Mouse (Mus musculus) lung, postnatal 36 days (tissue): ENCODE results near the gene Hipk4.
A peak's percentile ranks its signal among the peaks of the same experiment; 100 is the strongest.

ENCODE experiments used
- DNase-seq: peaks from one replicate; pipeline ENCODE4 v3.0.0; 2022; ENCODE audit warnings: mixed read lengths

The Hipk4 gene

GRCm38 (mm10) chr7:27522967-27523366 is at the start of gene Hipk4:
Gene Hipk4, plus strand, starts transcription at chr7:27523267.
- DNase-seq: no peak

- DNase-seq: no peak
These were observed 49.1 kb upstream of the Hipk4 start for GRCm38 (mm10) chr7:27473835-27474489.

DNA sequence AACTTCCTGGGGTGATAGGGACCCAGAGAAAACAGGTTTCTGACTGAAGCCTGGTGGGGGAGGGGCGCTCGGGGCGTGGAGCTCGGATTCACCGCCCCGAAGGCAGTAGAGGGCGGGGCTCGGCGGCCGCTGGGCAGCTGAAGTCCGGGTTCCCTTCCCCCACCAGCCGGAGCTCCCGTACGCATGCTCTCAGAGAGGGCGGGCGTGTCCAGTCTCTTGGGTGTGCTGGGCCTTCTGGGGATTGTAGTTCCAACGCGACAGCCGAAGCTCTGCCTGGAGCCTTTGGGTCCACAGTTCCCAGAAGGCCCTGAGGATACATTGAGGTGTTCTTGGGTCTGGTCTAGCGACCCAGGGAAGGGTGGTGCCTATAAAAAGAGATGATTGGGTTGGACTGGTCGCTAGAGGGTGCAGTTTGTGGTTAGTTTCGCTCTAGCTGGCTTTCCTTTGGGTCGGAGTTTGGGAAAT is 48.5 kb upstream of the Hipk4 start:
- DNase-seq: peak; percentile 100

DNA sequence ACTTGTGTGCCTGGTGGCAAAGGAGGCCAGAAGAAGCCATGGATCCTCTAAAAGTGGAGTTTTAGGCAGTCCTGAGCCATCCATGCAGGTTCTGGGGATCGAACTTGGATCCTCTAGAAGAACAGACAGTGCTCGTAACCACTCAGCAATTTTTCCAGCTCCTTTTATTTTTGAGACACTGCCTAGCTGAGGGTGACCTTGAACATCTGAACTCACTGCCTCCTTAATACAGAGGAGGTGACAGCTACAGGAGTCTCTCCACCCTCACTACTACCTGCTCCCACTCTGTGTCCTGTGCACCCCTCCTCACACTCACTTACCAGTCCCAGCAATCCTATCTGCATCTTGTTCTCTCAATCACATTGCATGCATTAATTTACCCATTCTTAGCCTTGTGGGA is 47.5 kb upstream of the Hipk4 start:
- no peak for DNase-seq

DNA sequence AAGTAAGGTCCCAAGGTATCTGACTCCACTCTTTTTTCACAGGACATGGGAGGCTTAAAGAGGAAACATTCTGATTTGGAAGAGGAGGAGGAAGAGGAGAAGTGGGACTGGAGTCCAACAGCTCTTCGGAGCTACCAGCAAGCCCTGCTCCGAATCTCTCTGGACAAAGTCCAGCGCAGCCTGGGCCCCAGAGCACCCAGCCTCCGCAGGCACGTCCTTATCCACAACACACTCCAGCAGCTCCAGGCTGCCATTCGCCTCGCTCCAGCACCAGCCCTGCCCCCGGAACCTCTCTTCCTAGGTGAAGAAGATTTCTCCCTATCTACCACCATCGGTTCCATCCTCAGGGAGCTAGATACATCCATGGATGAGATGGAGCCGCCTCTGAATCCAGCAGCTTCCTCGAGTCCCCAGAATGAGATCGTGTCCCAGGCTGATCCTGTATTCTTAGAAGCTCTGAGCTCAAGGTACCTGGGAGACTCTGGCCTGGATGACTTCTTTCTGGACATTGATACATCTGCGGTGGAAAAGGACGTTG is 46.9 kb upstream of the Hipk4 start:
- no peak for DNase-seq

- no peak for DNase-seq
These were observed 44.5 kb upstream of the Hipk4 start for GRCm38 (mm10) chr7:27478561-27478960.

DNA sequence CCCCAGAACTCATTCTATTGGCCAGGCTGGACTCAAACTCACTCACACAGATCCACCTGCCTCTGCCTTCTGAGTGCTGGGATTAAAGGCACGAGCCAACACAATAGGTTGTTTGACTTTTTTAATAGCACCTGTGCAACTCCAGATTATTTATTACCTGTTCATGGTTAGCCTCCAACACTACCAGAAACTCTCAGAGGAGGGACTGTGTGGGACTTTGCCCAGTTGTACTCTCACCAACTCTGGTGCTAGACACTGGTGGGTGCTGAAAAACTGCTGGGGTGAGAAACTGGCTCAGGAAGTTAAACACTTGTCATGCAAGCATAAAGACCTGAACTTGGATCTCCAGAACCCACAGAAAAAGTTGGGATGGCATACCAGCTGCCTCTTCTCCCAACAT is 43.3 kb upstream of the Hipk4 start:
- DNase-seq: no peak

DNA sequence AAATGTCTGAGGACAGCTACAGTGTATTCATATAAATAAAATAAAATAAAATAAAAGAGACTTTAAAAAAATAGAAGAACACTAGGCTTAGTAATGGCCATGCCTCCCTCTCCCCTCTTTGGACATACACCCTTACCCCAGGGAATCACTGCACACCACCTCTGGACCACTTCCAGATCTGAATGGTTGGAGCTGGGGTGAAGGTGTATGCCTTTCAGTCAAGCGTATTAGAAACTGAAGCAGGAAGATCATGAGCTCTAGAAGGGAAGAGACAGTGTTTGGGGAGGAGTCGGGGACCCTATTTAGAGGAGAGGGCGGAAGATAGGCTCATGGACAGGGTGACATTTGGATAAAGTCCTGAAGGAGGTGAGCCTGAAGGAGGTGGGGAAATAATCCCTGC is 42.6 kb upstream of the Hipk4 start:
- DNase-seq: no peak

DNA sequence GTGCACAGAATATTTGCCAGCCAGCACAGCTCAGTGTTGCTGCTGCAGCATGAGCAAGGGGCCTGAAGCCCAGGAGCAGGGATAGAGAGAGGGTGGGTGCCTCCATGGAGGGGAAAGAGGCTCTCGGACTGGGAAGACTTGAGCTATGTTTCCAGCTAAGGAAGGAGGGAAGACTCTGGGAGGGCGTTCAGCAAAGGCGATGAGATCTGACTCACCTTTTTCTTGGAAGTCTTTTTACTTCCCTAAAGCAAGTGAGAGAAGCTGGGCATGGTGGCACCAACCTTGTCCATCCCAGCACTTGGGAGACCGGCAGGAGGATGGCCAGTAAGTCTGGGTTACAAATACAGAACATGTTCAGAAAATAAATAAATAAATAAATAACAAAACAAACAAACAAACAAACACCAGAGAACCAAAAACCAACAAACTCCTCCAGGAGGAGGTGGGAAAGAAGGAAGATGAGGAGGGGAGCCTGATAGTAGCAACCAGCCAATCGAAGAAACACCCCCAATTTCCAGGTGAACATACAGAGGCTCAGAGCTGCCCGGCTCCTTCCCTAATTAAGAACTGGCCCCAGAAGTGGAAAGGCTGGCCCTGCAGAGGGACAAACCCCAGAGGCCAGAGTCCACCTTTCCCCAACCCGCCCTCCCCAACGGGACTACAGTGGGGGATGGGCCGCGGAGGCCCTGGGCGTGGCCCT is 42.0 kb upstream of the Hipk4 start:
- DNase-seq: no peak

GRCm38 (mm10) chr7:27481627-27481969 is 41.5 kb upstream of the Hipk4 start:
- peak; percentile 92 for DNase-seq

DNA sequence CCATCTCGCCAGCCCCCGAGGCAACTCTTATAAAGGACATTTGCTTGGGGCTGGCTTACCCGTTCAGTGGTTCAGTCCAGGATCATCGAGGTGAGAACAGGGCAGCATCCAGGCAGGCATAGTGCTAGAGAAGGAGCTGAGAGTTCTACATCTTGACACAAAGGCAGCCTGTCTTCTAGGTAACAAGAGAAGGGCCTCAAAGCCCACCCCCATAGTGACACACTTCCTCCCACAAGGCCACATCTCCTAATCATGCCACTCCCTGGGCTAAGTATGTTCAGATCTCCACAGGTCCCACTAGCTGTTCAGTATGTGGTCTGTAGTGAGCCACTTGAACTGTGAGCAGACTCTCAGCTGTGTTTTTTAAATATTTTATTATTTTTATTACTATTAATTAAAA is 39.2 kb upstream of the Hipk4 start:
- no peak for DNase-seq

- peak; percentile 68 for DNase-seq
These were observed 36.8 kb upstream of the Hipk4 start for GRCm38 (mm10) chr7:27486102-27486769.

DNA sequence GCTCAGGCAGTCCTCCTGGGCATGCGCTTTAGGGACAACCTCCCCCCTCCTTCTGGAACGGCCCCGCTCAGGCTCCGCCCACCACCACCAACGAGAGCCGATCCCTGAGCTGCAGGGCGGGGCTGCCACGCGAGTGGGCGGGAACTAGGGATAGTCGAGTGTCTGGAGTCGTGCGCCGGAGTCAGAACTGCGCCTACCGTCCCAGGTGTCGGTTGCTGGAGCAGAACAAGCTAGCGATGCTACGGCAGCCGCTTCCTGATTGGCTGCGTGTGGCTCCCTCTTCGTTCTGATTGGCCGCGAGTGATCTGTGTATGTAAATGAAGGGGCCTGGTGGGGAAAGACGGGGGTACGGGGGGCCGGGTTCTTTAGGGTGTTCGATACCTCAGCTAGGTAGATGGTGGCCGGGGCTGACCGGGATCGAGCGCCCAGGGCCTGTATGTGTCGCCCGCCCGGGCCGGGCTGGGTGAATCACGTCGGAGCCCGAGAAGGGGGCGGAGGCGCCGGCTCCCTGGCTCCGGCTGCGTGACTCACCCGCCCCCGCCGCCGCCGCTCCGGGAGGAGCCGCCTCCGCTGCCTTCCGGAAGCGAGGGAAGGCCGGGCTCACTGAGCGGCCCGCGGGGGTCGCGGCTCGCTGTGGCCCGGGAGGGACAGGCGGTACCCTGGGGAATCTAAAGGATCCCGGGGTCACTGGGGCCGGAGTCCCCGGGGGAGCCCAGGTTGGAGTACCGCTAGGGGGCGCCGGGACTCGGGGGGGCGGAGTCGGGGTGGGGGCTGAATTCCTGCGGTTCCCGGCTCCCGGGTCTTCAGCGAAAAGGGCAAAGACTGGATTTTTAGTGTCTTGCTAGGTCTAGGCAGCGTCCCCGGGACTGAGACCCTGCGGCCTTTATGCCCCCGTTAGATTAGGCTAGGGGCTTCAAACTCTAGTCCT is 36.0 kb upstream of the Hipk4 start, which contains the start of gene Sertad1:
Sertad1 (plus strand) TSS at position 141 of the 928 bp plus-strand sequence.
- peak; percentile 100 for DNase-seq

- DNase-seq: peak; percentile 87
These were observed 35.3 kb upstream of the Hipk4 start for GRCm38 (mm10) chr7:27487740-27488268.

DNA sequence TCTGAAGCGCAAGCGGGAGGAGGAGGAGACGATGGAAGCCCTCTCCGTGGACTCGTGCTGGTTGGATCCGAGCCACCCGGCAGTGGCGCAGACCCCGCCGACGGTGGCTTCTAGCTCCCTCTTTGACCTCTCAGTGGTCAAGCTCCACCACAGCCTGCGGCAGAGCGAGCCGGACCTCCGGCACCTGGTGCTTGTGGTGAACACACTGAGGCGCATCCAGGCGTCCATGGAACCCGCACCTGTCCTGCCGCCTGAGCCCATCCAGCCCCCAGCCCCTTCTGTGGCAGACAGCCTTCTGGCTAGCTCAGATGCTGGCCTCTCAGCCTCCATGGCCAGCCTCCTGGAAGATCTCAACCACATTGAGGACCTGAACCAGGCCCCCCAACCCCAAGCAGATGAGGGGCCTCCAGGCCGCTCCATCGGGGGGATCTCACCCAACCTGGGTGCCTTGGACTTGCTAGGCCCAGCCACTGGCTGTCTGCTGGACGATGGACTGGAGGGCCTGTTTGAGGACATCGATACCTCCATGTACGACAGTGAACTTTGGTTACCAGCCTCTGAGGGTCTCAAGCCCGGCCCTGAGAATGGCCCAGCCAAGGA is 33.7 kb upstream of the Hipk4 start:
- no peak for DNase-seq

GRCm38 (mm10) chr7:27490227-27490542 is 32.9 kb upstream of the Hipk4 start:
- DNase-seq: no peak

- DNase-seq: peak; percentile 97
These were observed 32.3 kb upstream of the Hipk4 start for GRCm38 (mm10) chr7:27490543-27491329.

DNA sequence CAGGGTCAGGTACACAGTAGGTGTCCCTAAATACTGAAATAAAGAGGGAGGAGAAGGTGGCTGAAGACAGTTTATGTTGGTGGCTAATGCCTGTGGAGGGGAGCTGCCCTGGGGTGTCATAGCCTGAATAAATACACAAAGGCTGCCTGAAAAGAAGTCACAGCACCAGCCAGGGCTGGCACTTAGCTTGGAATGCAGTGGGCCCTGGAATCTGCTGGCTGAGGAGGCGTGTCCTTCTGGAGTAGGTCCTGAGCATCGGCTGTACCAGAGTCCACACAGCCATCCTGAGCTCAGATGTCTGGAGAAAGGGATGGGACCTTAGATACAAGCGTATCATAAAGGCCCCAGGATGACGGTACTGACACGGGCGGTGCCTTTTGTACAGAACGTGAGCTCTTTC is 31.2 kb upstream of the Hipk4 start:
- peak; percentile 64 for DNase-seq

DNA sequence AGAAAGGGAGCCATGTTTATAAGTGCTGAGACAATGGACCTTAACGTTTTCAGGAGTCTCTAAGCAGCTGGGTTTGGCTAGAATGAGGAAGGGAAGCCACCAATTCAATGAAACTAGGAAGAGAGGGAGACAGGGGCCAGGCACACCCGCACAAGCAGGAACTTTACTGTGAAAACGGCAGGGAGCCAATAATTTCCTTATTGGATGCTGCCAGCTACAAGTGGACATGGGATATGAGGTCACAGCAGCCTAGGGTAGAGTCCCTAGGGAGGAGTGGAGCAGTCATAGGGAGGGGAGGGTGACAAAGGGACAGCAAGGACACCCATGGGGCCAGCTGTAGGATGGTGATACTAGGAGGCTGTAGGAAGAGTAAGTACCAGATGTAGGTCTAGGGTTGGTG is 30.0 kb upstream of the Hipk4 start:
- peak; percentile 75 for DNase-seq

DNA sequence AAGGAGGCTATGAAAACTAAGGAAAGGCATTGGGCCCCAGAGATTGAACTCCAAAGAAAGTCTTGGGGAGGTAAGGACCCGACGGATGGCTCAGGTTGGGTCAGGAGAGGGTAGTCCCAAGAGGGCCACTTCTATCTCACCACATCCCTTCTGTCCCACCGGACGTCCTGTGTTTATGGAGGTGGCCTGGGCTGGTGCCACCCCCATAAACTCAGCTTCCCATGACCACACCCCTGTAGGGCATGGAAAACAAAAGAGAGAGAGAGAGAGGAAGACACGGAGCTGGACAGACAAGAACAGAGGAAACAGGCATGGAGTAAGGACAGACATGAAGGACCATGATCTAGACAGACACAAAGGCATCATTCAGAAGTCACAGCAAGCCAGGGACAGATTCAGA is 29.6 kb upstream of the Hipk4 start:
- peak; percentile 66 for DNase-seq
